Mouse (Mus musculus) liver, embryonic 14.5 days (tissue): ENCODE measurements at regions not wholly inside any gene's neighbourhood (a gene's known extent, or its start where the extent isn't known, plus 50 kb on each side); places are given as distances from the start of the nearest gene placed in this dataset.

ENCODE experiments used
- ATAC-seq: fragments of 200-750 bp; cut with Nextera tagmentation; 2 replicates; pipeline ENCODE4 v1.8.0; 2017; ENCODE audit warnings: moderate number of reproducible peaks, mild to moderate bottlenecking, moderate library complexity; ENCODE audit not compliant: insufficient read depth
- DNase-seq, 3 experiments: peaks; one replicate each; pipeline ENCODE4 v3.0.0-alpha.2; 2012 to 2013; ENCODE audit warnings: low read depth in 3 of 3, low spot score in 3 of 3
- H3K27ac ChIP-seq: fragments of 300-500 bp; sonication (generic); 2 replicates; pipeline ENCODE4 v1.5.1; 2014; ENCODE audit warnings: moderate library complexity, mild to moderate bottlenecking, control low read depth, inconsistent platforms
- H3K27me3 ChIP-seq: fragments of 300-500 bp; sonication (generic); 2 replicates; pipeline ENCODE4 v1.6.1; 2014; ENCODE audit warnings: mild to moderate bottlenecking, low read length, moderate library complexity; ENCODE audit not compliant: control insufficient read depth, insufficient read depth
- H3K36me3 ChIP-seq: fragments of 300-500 bp; sonication (generic); replicated peaks from 2 replicates; pipeline ENCODE4 v1.6.1; 2014; ENCODE audit warnings: low read depth; ENCODE audit not compliant: control insufficient read depth, insufficient read depth
- H3K4me1 ChIP-seq, 2 experiments: fragments of 200-500 bp in 1 of 2; fragments of 300-500 bp in 1 of 2; sonication (generic) in 1 of 2; replicated peaks; 2 replicates each; pipeline ENCODE4 v1.6.1; 2012 to 2014; ENCODE audit warnings: antibody characterized with exemption in 1 of 2, inconsistent platforms in 1 of 2, low read length in 1 of 2; ENCODE audit not compliant: control insufficient read depth in 2 of 2, insufficient read depth in 2 of 2
- H3K4me2 ChIP-seq: fragments of 300-500 bp; sonication (generic); 2 replicates; pipeline ENCODE4 v1.6.1; 2014; ENCODE audit warnings: low read depth, mild to moderate bottlenecking, control low read depth, moderate library complexity
- H3K4me3 ChIP-seq, 2 experiments: fragments of 200-500 bp in 1 of 2; fragments of 300-500 bp in 1 of 2; sonication (generic) in 1 of 2; 2 replicates each; pipeline ENCODE4 v1.5.1; 2012 to 2014; ENCODE audit warnings: low read depth in 2 of 2, low read length in 2 of 2, mild to moderate bottlenecking in 2 of 2, control low read depth in 1 of 2, inconsistent platforms in 1 of 2, moderate library complexity in 1 of 2; ENCODE audit not compliant: insufficient read depth in 1 of 2
- H3K9ac ChIP-seq: fragments of 300-500 bp; sonication (generic); replicated peaks from 2 replicates; pipeline ENCODE4 v1.6.1; 2014; ENCODE audit warnings: mild to moderate bottlenecking, control low read depth, moderate library complexity
- H3K9me3 ChIP-seq: fragments of 300-500 bp; sonication (generic); 2 replicates; pipeline ENCODE4 v1.6.1; 2016; ENCODE audit warnings: low read length, mixed read lengths; ENCODE audit not compliant: control insufficient read depth
- CTCF ChIP-seq: IDR thresholded peaks from 2 replicates; pipeline ENCODE4 v1.5.1; 2016; ENCODE audit warnings: antibody characterized with exemption, low read depth, control low read depth
- EP300 ChIP-seq: IDR thresholded peaks from 2 replicates; pipeline ENCODE4 v1.6.1; 2016; ENCODE audit warnings: antibody characterized with exemption, low read depth
- WGBS: fragments of 180-500 bp; shearing (Covaris S2); extraction: QIAGEN DNeasy Blood & Tissue Kit; methylation state at CpG from one replicate; pipeline ENCODE4 v1.1.7; 2014; ENCODE audit not compliant: insufficient replicate concordance; 5-methylcytosine and 5-hydroxymethylcytosine counted together

DNA sequence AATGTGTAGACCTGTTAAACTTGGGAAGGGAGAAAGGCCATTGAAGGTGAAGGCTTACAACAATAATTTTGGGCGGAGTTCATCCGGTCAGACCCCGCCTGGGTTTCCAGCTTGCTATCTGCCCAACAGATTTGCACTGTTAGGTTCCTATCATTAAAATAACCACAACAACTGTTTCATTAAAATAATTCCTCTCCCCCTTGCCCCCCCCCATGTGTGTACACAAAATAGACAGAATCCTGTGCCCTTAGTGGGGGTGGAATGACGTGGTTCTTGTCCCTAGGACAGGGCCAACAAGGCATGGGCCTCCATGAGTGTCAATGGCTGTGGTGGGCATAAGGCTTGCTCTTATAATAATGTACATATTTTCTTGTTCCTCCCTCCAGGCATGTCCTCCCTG, 65.6 kb upstream of the Ccn6 start:
- Histone ChIP-seq H3K4me1 (peaks cover 3 to 10% of the 10 kb centered on the region in 2 experiments; a peak in 3 of 4 replicates), H3K4me3 (no peak overlapping the region), H3K27ac (no peak overlapping the region), H3K4me2 (no peak overlapping the region), H3K36me3 (no peaks in the 10 kb centered on the region), H3K27me3 (no peaks in the 10 kb centered on the region), H3K9me3 (no peaks in the 10 kb centered on the region), H3K9ac (no peak overlapping the region)
- TF ChIP-seq CTCF (no peak), EP300 (no peak)
- 39% methylated on average over 4 of the region's 4 CpGs for WGBS
- ATAC-seq (no peak), DNase-seq (no peak)

DNA sequence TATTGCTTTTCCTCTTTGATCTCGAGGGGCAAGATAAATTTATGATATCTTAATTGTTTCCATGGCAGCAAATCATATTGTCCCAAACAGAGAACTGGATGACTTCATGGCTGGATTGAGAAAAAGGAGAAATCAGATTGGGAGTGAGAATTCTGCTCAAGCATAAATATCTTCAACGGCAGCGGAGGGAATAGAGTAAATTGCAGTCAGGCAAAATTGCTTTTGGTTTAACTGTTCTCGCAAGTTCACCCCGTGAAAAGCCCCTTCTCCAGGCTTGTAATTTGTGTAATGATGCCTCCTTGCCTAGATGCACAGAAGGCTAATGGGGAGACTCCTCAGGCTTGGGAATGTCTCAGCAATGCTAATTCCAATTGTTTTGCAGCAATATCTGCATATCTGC, 64.4 kb upstream of the Ccn6 start:
- ATAC-seq: no peak
- no peak overlapping the region for H3K27ac ChIP-seq
- no peak for TF ChIP-seq CTCF
- no peak for TF ChIP-seq EP300
- no peaks in the 10 kb centered on the region for H3K27me3 ChIP-seq
- H3K4me1 ChIP-seq: peaks cover 3 to 10% of the 10 kb centered on the region in 2 experiments; a peak in 3 of 4 replicates
- no peak overlapping the region for H3K4me2 ChIP-seq
- H3K36me3 ChIP-seq: no peaks in the 10 kb centered on the region
- 59% methylated on average over 5 of the region's 5 CpGs for WGBS
- no peak overlapping the region for H3K9ac ChIP-seq
- DNase-seq: no peak
- H3K4me3 ChIP-seq: no peak overlapping the region
- no peaks in the 10 kb centered on the region for H3K9me3 ChIP-seq

DNA sequence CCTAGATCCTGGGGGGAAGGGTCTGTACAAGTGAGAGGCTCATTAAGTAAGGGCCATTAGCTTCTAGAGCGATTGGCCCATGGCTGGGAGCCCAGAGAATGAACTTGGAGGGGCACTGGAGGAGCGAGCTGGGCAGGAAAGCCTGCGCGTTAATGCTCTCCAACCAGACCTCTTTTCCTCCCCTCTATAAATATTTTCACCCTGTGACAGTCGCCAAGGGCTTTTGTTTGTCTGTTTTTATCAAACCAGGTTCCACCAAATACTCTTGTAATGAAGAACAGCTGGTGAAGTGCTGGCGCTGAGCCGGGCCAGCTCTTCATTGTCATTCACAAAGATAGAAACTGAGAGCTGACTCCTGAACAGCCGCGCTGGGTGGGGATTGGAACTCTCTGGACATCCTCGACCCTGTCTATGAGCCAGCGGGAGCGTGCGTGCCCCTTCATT, 63.9 kb upstream of the Ccn6 start:
- no peak overlapping the region for H3K4me2 ChIP-seq
- H3K27me3 ChIP-seq: no peaks in the 10 kb centered on the region
- H3K36me3 ChIP-seq: no peaks in the 10 kb centered on the region
- no peak overlapping the region for H3K27ac ChIP-seq
- WGBS: 48% methylated on average over 13 of the region's 13 CpGs
- H3K9me3 ChIP-seq: no peaks in the 10 kb centered on the region
- H3K4me1 ChIP-seq: peaks cover 3 to 10% of the 10 kb centered on the region in 2 experiments; a peak in 3 of 4 replicates
- no peak overlapping the region for H3K9ac ChIP-seq
- no peak for TF ChIP-seq EP300
- no peak for TF ChIP-seq CTCF
- ATAC-seq: no peak
- no peak overlapping the region for H3K4me3 ChIP-seq
- no peak for DNase-seq

DNA sequence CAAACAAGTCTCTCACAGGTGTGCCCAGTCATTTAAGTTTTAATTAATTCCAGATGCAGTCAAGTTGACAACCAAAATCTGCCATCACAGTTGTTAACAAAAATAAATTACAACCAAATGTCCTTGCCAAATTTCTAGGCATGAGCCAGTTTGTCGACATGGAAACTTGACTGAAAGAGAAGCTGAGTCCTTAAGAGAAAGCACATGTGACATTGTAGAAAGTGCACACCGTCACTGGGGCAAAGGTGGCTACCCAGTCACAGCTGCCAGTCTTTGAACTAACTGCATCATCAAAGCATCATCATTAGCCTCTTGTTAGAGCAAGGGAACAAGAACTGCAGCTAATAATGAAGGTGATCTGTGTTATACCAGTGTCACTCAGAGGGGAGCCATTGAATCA, 62.9 kb upstream of the Ccn6 start:
- no peak overlapping the region for H3K9ac ChIP-seq
- no peak overlapping the region for H3K27ac ChIP-seq
- WGBS: 54% methylated on average over 2 of the region's 2 CpGs
- no peaks in the 10 kb centered on the region for H3K36me3 ChIP-seq
- ATAC-seq (no peak), DNase-seq (no peak)
- H3K27me3 ChIP-seq: no peaks in the 10 kb centered on the region
- H3K4me3 ChIP-seq: no peak overlapping the region
- no peaks in the 10 kb centered on the region for H3K9me3 ChIP-seq
- peaks cover 3 to 10% of the 10 kb centered on the region in 2 experiments; a peak in 3 of 4 replicates for H3K4me1 ChIP-seq
- TF ChIP-seq CTCF (no peak), EP300 (no peak)
- no peak overlapping the region for H3K4me2 ChIP-seq

DNA sequence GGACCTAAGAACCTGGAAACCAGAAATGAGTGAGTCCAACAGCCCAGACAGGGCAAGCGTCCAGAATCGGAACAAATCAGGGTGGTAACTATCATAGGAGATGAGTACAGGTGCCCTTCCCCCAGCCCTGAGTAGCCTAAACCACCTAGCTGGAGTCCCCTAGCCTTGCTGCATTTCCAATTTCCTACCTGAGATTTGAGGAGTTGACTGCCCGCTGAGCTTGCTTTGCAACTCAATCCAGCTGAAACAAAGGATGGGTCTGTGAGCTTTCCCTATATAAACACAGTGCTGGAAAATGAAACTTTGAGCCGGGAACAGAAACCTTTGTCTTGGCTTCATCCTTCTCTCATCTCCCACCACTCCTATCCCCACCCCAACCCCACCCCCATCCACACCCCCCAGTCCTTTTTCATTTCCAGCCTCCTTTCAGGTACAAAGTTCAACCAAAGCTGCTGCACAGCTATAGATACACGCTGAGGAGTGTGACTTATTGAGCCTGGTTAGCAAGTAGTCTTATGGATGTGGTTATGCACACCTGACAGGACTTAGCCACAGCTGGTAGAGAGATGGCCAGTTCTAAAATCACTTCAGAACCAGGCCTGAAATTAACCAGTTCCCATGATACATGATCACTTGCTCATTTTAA, 61.0 kb upstream of the Ccn6 start:
- no peaks in the 10 kb centered on the region; a peak in 1 of 4 replicates for H3K4me1 ChIP-seq
- H3K27me3 ChIP-seq: no peaks in the 10 kb centered on the region
- no peak for ATAC-seq
- H3K27ac ChIP-seq: no peak overlapping the region
- TF ChIP-seq EP300 (no peak), CTCF (no peak)
- H3K9me3 ChIP-seq: no peaks in the 10 kb centered on the region
- no peak overlapping the region for H3K4me2 ChIP-seq
- no peak for DNase-seq
- H3K9ac ChIP-seq: no peak overlapping the region
- no peak overlapping the region for H3K4me3 ChIP-seq
- no peaks in the 10 kb centered on the region for H3K36me3 ChIP-seq
- 32% methylated on average over 5 of the region's 5 CpGs for WGBS
